Mouse (Mus musculus) megakaryocyte, embryonic 14.5 days (primary cell): ENCODE measurements at regions not wholly inside any gene's neighbourhood (a gene's known extent, or its start where the extent isn't known, plus 50 kb on each side); places are given as distances from the start of the nearest gene placed in this dataset.

Experiments
- FLI1 ChIP-seq: IDR thresholded peaks from 2 replicates; pipeline ENCODE4 v1.6.1; 2012; ENCODE audit warnings: low read length, inconsistent platforms, mixed read lengths
- GATA1 ChIP-seq: IDR thresholded peaks from 3 replicates; pipeline ENCODE4 v1.6.1; 2012; ENCODE audit warnings: mixed read lengths, low read length, inconsistent platforms, borderline replicate concordance

DNA sequence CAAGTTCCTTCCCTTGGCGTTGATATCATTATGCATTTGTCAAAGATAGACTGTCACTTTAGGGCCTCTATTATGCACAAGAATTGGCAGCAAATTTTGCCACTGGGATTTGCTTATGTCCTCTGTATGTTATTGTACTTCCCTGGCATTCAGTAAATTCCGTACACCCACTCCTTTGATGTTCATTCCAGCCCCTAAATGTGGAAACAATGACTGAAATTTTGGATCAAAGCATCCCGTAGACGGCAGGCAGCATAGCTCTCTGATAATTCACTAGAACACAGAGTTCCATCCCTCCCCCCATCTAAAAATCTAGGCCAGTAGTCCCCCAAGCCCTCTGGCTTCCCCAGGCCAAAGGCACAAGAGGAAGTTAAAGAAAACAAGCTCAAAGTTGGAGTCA, 347.9 kb upstream of the Hnrnpa3 start:
- TF ChIP-seq GATA1: no peak
- TF ChIP-seq FLI1: no peak
